Mouse (Mus musculus): ENCODE measurements around the gene Prpf19.

DNA sequence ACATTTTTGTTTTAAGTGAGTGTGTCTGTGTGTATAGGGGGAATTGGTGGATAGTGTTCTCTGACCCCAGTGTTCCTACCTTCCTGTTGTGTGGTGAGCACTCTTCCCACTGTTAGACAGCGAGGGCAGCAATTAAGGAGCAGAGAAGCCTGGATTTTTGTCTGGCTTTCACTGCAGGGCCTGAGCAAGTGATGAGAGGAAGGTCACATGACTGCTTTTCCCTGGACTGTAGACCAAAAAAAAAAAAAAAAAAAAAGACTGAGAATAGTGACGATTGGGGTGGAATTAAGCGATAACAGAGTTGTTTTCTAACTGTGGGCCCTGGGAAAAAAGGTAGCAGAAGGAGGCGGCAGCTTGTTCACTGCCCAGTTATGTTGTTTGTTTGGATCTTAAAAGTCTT lies 31.6 kb downstream of the Prpf19 start:
- TF ChIP-seq CTCF (IDR thresholded peaks at IDR 0.05; ENCODE audit: control insufficient read depth, insufficient read depth, insufficient replicate concordance, low read depth, low read length): no peak
- no peak for TF ChIP-seq POLR2A (IDR thresholded peaks at IDR 0.05; ENCODE audit: control insufficient read depth, low read depth, low read length)
